ENCODE assay signal across 8 mouse cellular contexts in the genomic region with DNA sequence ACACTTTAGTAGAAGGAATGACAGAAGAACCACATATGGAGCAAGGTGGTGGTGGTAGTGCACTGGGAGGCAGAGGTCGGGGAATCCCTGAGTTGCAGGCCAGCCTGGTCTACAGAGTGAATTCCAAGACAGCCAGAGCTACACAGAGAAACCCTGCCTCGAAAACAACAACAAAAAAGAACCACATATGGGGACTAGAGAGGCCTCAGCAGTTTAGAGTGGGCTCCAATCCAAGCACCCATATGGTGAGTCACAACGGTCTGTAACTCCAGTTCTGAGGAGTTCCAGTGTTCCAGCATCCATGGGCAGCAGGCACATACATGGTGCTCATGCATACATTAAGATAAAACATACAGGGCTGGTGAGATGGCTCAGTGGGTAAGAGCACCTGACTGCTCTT. TPM values are rescaled to one million over a fixed set of nuclear protein-coding genes. Genes with fewer than 3 reads are reported as not detected.
DNase-seq lines count a peak whose midpoint lies in the region; ATAC-seq lines count a peak whose summit lies in the region.

No protein-coding gene starts in this region.

- no peak overlapping the region for H3K27ac ChIP-seq in hindbrain, embryonic 10.5 days
- no peak overlapping the region for H3K27ac ChIP-seq in hindbrain, embryonic 16.5 days (ENCODE audit: low read depth, low read length)
- H3K27ac ChIP-seq in forebrain, embryonic 13.5 days = no peak overlapping the region
- peak overlapping the region; percentile 92 for H3K27ac ChIP-seq in macrophage

- H3K4me2 ChIP-seq in hindbrain, embryonic 16.5 days (ENCODE audit: low read length) = no peak overlapping the region; the same call in 1 of the 2 replicates
- H3K4me2 ChIP-seq in forebrain, embryonic 13.5 days = peak overlapping the region; percentile 96

- H3K36me3 ChIP-seq in hindbrain, embryonic 10.5 days = peaks cover 63% of the 10 kb centered on the region
- peaks cover 9% of the 10 kb centered on the region for H3K36me3 ChIP-seq in hindbrain, embryonic 16.5 days (ENCODE audit: control insufficient read depth, insufficient read depth, low read length)
- peaks cover 43% of the 10 kb centered on the region for H3K36me3 ChIP-seq in forebrain, embryonic 13.5 days (ENCODE audit: poor library complexity, severe bottlenecking)
- H3K36me3 ChIP-seq in macrophage (ENCODE audit: inconsistent target) = peaks cover 38% of the 10 kb centered on the region

- no peaks in the 10 kb centered on the region for H3K27me3 ChIP-seq in hindbrain, embryonic 10.5 days (ENCODE audit: insufficient read depth, poor library complexity, severe bottlenecking)
- no peaks in the 10 kb centered on the region for H3K27me3 ChIP-seq in hindbrain, embryonic 16.5 days (replicated peaks; ENCODE audit: control insufficient read depth, insufficient read depth, low read length)
- no peaks in the 10 kb centered on the region for H3K27me3 ChIP-seq in forebrain, embryonic 13.5 days

- H3K4me3 ChIP-seq in hindbrain, embryonic 10.5 days = peak overlapping the region; percentile 96
- no peak overlapping the region for H3K4me3 ChIP-seq in hindbrain, embryonic 16.5 days (ENCODE audit: low read length)
- peak overlapping the region; percentile 67 for H3K4me3 ChIP-seq in forebrain, embryonic 13.5 days
- H3K4me3 ChIP-seq in macrophage (ENCODE audit: inconsistent target) = peak overlapping the region; percentile 76

- no peaks in the 10 kb centered on the region for H3K9me3 ChIP-seq in hindbrain, embryonic 10.5 days
- no peaks in the 10 kb centered on the region for H3K9me3 ChIP-seq in hindbrain, embryonic 16.5 days (ENCODE audit: control insufficient read depth, low read length)
- no peaks in the 10 kb centered on the region for H3K9me3 ChIP-seq in forebrain, embryonic 13.5 days (replicated peaks)

- peaks cover 84% of the 10 kb centered on the region for H3K79me2 ChIP-seq in macrophage (ENCODE audit: inconsistent target)

- no peak for DNase-seq in hindbrain, embryonic 10.5 days (ENCODE audit: low spot score)
- DNase-seq in adipocyte (ENCODE audit: low spot score) = peak; percentile 55
- DNase-seq in layer of hippocampus, postnatal 10 days (ENCODE audit: low spot score in 2 of 2) = no peak
- DNase-seq in thymus, postnatal 4 days = no peak

- ATAC-seq in hindbrain, embryonic 16.5 days = no peak
- ATAC-seq in forebrain, embryonic 13.5 days = no peak
- no peak for ATAC-seq in activated CD4-positive, CD25-positive, alpha-beta regulatory T cell, adult 4 months

- peaks cover 26% of the 10 kb centered on the region for H3K4me1 ChIP-seq in hindbrain, embryonic 10.5 days (replicated peaks)
- peaks cover 19% of the 10 kb centered on the region for H3K4me1 ChIP-seq in hindbrain, embryonic 16.5 days (ENCODE audit: control insufficient read depth, insufficient read depth, low read depth, low read length)
- H3K4me1 ChIP-seq in forebrain, embryonic 13.5 days = peaks cover 31% of the 10 kb centered on the region

- H3K9ac ChIP-seq in hindbrain, embryonic 16.5 days (ENCODE audit: low read depth, low read length) = no peak overlapping the region
- H3K9ac ChIP-seq in forebrain, embryonic 13.5 days = no peak overlapping the region

- WGBS in hindbrain, embryonic 10.5 days = 85% methylated on average over 3 of the region's 3 CpGs
- 78% methylated on average over 3 of the region's 3 CpGs for WGBS in hindbrain, embryonic 16.5 days
- 74% methylated on average over 3 of the region's 3 CpGs for WGBS in forebrain, embryonic 13.5 days
- 66% methylated on average over 3 of the region's 3 CpGs for WGBS in macrophage (ENCODE audit: missing documents)

RNA-seq across cellular contexts. Expression of a gene that starts 1.6 kb away (rescaled TPM):
- polyA plus RNA-seq in hindbrain, embryonic 10.5 days (2016; fragmentation: Nextera tagmentation; extraction: Ambion mirVana) = 184 and 188 TPM in 2 replicates
- polyA plus RNA-seq in hindbrain, embryonic 16.5 days (2015; fragmentation: Nextera tagmentation; extraction: Ambion mirVana) = 138 and 151 TPM in 2 replicates
- 151 and 168 TPM in 2 replicates for polyA plus RNA-seq in forebrain, embryonic 13.5 days (2015; fragmentation: Nextera tagmentation; extraction: Ambion mirVana)
- 10 to 100 TPM; 10.2 to 69.2 (median 48.1) TPM for total RNA-seq in macrophage (2018; cell fraction: chromatin; rRNA removed)
- total RNA-seq in macrophage (2018; cell fraction: cytosol; rRNA removed) = 100 to 1,000 TPM; 134 to 249 (median 183) TPM
- 100 to 1,000 TPM in 7 of 26 experiments, 10 to 100 TPM in 19; 29.9 to 165 (median 77.8) TPM for total RNA-seq in macrophage (2018; cell fraction: nucleus; rRNA removed)
- 108 to 213 TPM (median 184 TPM) in 3 replicates for polyA plus RNA-seq in macrophage (2018)
- 100 to 1,000 TPM; 117 to 127 TPM for total RNA-seq in layer of hippocampus, postnatal 10 days (2021)
- 1 to 10 TPM; 4.1 to 7.6 TPM for polyA plus RNA-seq in activated CD4-positive, CD25-positive, alpha-beta regulatory T cell, adult 4 months (2017; shearing (Covaris generic))

RNA-seq across cellular contexts. Expression of a gene that starts 6.7 kb away (rescaled TPM):
- polyA plus RNA-seq in hindbrain, embryonic 10.5 days (2016; fragmentation: Nextera tagmentation; extraction: Ambion mirVana) = 8.1 and 9.4 TPM in 2 replicates
- polyA plus RNA-seq in hindbrain, embryonic 16.5 days (2015; fragmentation: Nextera tagmentation; extraction: Ambion mirVana) = 6.9 and 8.1 TPM in 2 replicates
- polyA plus RNA-seq in forebrain, embryonic 13.5 days (2015; fragmentation: Nextera tagmentation; extraction: Ambion mirVana) = 14.0 and 14.2 TPM in 2 replicates
- 10 to 100 TPM in 19 of 26 experiments, 1 to 10 TPM in 6, under 1 TPM in 1; 0.94 to 55.6 (median 22.8) TPM for total RNA-seq in macrophage (2018; cell fraction: chromatin; rRNA removed)
- total RNA-seq in macrophage (2018; cell fraction: cytosol; rRNA removed) = 1 to 10 TPM in 5 of 26 experiments, under 1 TPM in 14, not detected in 7; 0.09 to 3.2 (median 0.66) TPM
- 10 to 100 TPM in 18 of 26 experiments, 1 to 10 TPM in 8; 1.6 to 43.0 (median 14.4) TPM for total RNA-seq in macrophage (2018; cell fraction: nucleus; rRNA removed)
- polyA plus RNA-seq in macrophage (2018) = 0.72 to 2.6 TPM (median 0.75 TPM) in 3 replicates
- total RNA-seq in layer of hippocampus, postnatal 10 days (2021) = 1 to 10 TPM; 3.6 to 3.8 TPM
- polyA plus RNA-seq in activated CD4-positive, CD25-positive, alpha-beta regulatory T cell, adult 4 months (2017; shearing (Covaris generic)) = 10 to 100 TPM; 16.3 to 25.4 TPM

RNA-seq across cellular contexts. Expression of a gene that starts 22.5 kb away (rescaled TPM):
- polyA plus RNA-seq in hindbrain, embryonic 10.5 days (2016; fragmentation: Nextera tagmentation; extraction: Ambion mirVana) = 0.37 and 0.90 TPM in 2 replicates
- polyA plus RNA-seq in hindbrain, embryonic 16.5 days (2015; fragmentation: Nextera tagmentation; extraction: Ambion mirVana) = 0.21 and 0.25 TPM in 2 replicates
- 0.14 and 0.25 TPM in 2 replicates for polyA plus RNA-seq in forebrain, embryonic 13.5 days (2015; fragmentation: Nextera tagmentation; extraction: Ambion mirVana)
- not detected for total RNA-seq in macrophage (2018; cell fraction: chromatin; rRNA removed)
- under 1 TPM in 20 of 26 experiments, not detected in 6; 0.04 to 0.17 (median 0.10) TPM for total RNA-seq in macrophage (2018; cell fraction: cytosol; rRNA removed)
- total RNA-seq in macrophage (2018; cell fraction: nucleus; rRNA removed) = under 1 TPM in 5 of 26 experiments, not detected in 21; 0.23 to 0.34 (median 0.26) TPM
- 0.12 to 0.23 TPM in 2 of 3 replicates, not detected in the other for polyA plus RNA-seq in macrophage (2018)
- total RNA-seq in layer of hippocampus, postnatal 10 days (2021) = under 1 TPM; 0.23 to 0.25 TPM
- 10 to 100 TPM; 57.8 to 67.4 TPM for polyA plus RNA-seq in activated CD4-positive, CD25-positive, alpha-beta regulatory T cell, adult 4 months (2017; shearing (Covaris generic))

RNA-seq across cellular contexts. Expression of a gene that starts 24.7 kb away (rescaled TPM):
- 88.4 and 90.3 TPM in 2 replicates for polyA plus RNA-seq in hindbrain, embryonic 10.5 days (2016; fragmentation: Nextera tagmentation; extraction: Ambion mirVana)
- polyA plus RNA-seq in hindbrain, embryonic 16.5 days (2015; fragmentation: Nextera tagmentation; extraction: Ambion mirVana) = 16.0 and 20.4 TPM in 2 replicates
- polyA plus RNA-seq in forebrain, embryonic 13.5 days (2015; fragmentation: Nextera tagmentation; extraction: Ambion mirVana) = 63.3 and 73.3 TPM in 2 replicates
- total RNA-seq in macrophage (2018; cell fraction: chromatin; rRNA removed) = 1 to 10 TPM in 9 of 26 experiments, under 1 TPM in 3, not detected in 14; 0.34 to 4.0 (median 1.4) TPM
- total RNA-seq in macrophage (2018; cell fraction: cytosol; rRNA removed) = 1 to 10 TPM in 3 of 26 experiments, under 1 TPM in 22, not detected in 1; 0.04 to 2.1 (median 0.24) TPM
- total RNA-seq in macrophage (2018; cell fraction: nucleus; rRNA removed) = 1 to 10 TPM in 8 of 26 experiments, under 1 TPM in 8, not detected in 10; 0.36 to 4.3 (median 1.1) TPM
- polyA plus RNA-seq in macrophage (2018) = 0.11 to 0.33 TPM in 2 of 3 replicates, not detected in the other
- 1 to 10 TPM; 5.0 to 5.6 TPM for total RNA-seq in layer of hippocampus, postnatal 10 days (2021)
- polyA plus RNA-seq in activated CD4-positive, CD25-positive, alpha-beta regulatory T cell, adult 4 months (2017; shearing (Covaris generic)) = 1 to 10 TPM; 5.2 to 8.5 TPM

Comparison
In these comparisons a context has a peak if more than half of its experiments do, and no peak if none do; other contexts are left out.
1. RNA of a gene that starts 1.6 kb away (polyA plus RNA-seq): 184 to 188 TPM in hindbrain, embryonic 10.5 days, 151 to 168 TPM in forebrain, embryonic 13.5 days, 138 to 151 TPM in hindbrain, embryonic 16.5 days and 108 to 213 TPM in macrophage; 4.1 to 7.6 TPM in activated CD4-positive, CD25-positive, alpha-beta regulatory T cell, adult 4 months; every median in the first group is over 10 times any median in the second.
2. RNA of a gene that starts 22.5 kb away (polyA plus RNA-seq): 57.8 to 67.4 TPM in activated CD4-positive, CD25-positive, alpha-beta regulatory T cell, adult 4 months; 0.37 to 0.90 TPM in hindbrain, embryonic 10.5 days, 0.12 to 0.23 TPM in macrophage, 0.21 to 0.25 TPM in hindbrain, embryonic 16.5 days and 0.14 to 0.25 TPM in forebrain, embryonic 13.5 days; every median in the first group is over 10 times any median in the second.